Mouse (Mus musculus) cerebellum, postnatal 25 days (tissue): ENCODE data around the gene Stim2.

Experiments
- DNase-seq, 2 experiments: peaks; one replicate each; pipeline ENCODE4 v3.0.0; 2021; ENCODE audit warnings: mixed read lengths in 2 of 2

Gene Stim2

GRCm38 (mm10) chr5:54052205-54052604 lies 53.9 kb downstream of the Stim2 start:
- DNase-seq: no peak

- DNase-seq: no peak
Observed at GRCm38 (mm10) chr5:54053673-54054366, 55.5 kb downstream of the Stim2 start.

GRCm38 (mm10) chr5:54056266-54056665 lies 58.0 kb downstream of the Stim2 start:
- no peak for DNase-seq

GRCm38 (mm10) chr5:54059998-54060397 lies 61.7 kb downstream of the Stim2 start:
- peak; percentile 55 to 64 for DNase-seq

GRCm38 (mm10) chr5:54062079-54062478 lies 63.8 kb downstream of the Stim2 start:
- DNase-seq: no peak

GRCm38 (mm10) chr5:54067591-54067990 lies 69.3 kb downstream of the Stim2 start:
- no peak for DNase-seq

GRCm38 (mm10) chr5:54070549-54070948 lies 72.2 kb downstream of the Stim2 start:
- no peak for DNase-seq

- no peak for DNase-seq
Observed at GRCm38 (mm10) chr5:54071288-54071687, 73.0 kb downstream of the Stim2 start.

GRCm38 (mm10) chr5:54071705-54072104 lies 73.4 kb downstream of the Stim2 start:
- DNase-seq: no peak

- DNase-seq: peak in 1 of 2 experiments; percentile 26
Observed at GRCm38 (mm10) chr5:54073291-54073690, 75.0 kb downstream of the Stim2 start.

GRCm38 (mm10) chr5:54079997-54080396 lies 81.7 kb downstream of the Stim2 start:
- DNase-seq: no peak

GRCm38 (mm10) chr5:54087912-54088311 lies 89.6 kb downstream of the Stim2 start:
- DNase-seq: no peak

GRCm38 (mm10) chr5:54098219-54098618 lies 99.9 kb downstream of the Stim2 start:
- DNase-seq: no peak

- DNase-seq: peak in 1 of 2 experiments; percentile 27
Observed at GRCm38 (mm10) chr5:54100916-54101315, 102.6 kb downstream of the Stim2 start.

- DNase-seq: no peak
Observed at GRCm38 (mm10) chr5:54101318-54101717, 103.0 kb downstream of the Stim2 start.

GRCm38 (mm10) chr5:54101960-54102359 lies 103.7 kb downstream of the Stim2 start:
- no peak for DNase-seq

GRCm38 (mm10) chr5:54106669-54107068 lies 108.4 kb downstream of the Stim2 start:
- no peak for DNase-seq

- DNase-seq: no peak
Observed at GRCm38 (mm10) chr5:54107069-54107468, 108.8 kb downstream of the Stim2 start.

GRCm38 (mm10) chr5:54109096-54109495 lies 110.8 kb downstream of the Stim2 start:
- DNase-seq: no peak

- DNase-seq: no peak
Observed at GRCm38 (mm10) chr5:54110789-54111188, 112.5 kb downstream of the Stim2 start.

GRCm38 (mm10) chr5:54113284-54113683 lies 115.0 kb downstream of the Stim2 start:
- DNase-seq: peak; percentile 62 to 76

- DNase-seq: no peak
Observed at GRCm38 (mm10) chr5:54116538-54116937, 118.2 kb downstream of the Stim2 start.

GRCm38 (mm10) chr5:54118410-54119212 lies 120.3 kb downstream of the Stim2 start:
- DNase-seq: no peak
